Mouse (Mus musculus): ENCODE results near the gene Manba. TPM values are rescaled to one million over a fixed set of nuclear protein-coding genes. Genes with fewer than 3 reads are reported as not detected.

The Manba gene
- polyA plus RNA-seq, 1 experiment from 2014 or later, result 4.3 TPM

- no peaks in the 10 kb centered on the region for H3K9me3 ChIP-seq (ENCODE audit: control insufficient read depth, low read length)
- H3K4me1 ChIP-seq (replicated peaks; ENCODE audit: control insufficient read depth, insufficient read depth, low read length), result no peaks in the 10 kb centered on the region
- no peak overlapping the region for H3K4me2 ChIP-seq (ENCODE audit: low read length)
- H3K27ac ChIP-seq (ENCODE audit: low read length), result no peak overlapping the region
- H3K36me3 ChIP-seq (ENCODE audit: control insufficient read depth, insufficient read depth), result no peaks in the 10 kb centered on the region
- no peak overlapping the region for H3K9ac ChIP-seq (replicated peaks; ENCODE audit: low read depth, low read length)
- WGBS, result 93% methylated on average over 5 of the region's 5 CpGs
- ATAC-seq, result no peak
- no peaks in the 10 kb centered on the region for H3K27me3 ChIP-seq (replicated peaks; ENCODE audit: control insufficient read depth, insufficient read depth, low read length)
- no peak overlapping the region for H3K4me3 ChIP-seq (replicated peaks; ENCODE audit: low read length)
These were observed 13.5 kb downstream of the Manba start for GRCm38 (mm10) chr3:135498891-135499290.

GRCm38 (mm10) chr3:135503160-135503559 lies 17.7 kb downstream of the Manba start:
- Histone ChIP-seq H3K4me2 (ENCODE audit: low read length) (no peak overlapping the region), H3K27ac (ENCODE audit: low read length) (no peak overlapping the region), H3K4me1 (replicated peaks; ENCODE audit: control insufficient read depth, insufficient read depth, low read length) (no peaks in the 10 kb centered on the region), H3K9me3 (ENCODE audit: control insufficient read depth, low read length) (no peaks in the 10 kb centered on the region), H3K27me3 (replicated peaks; ENCODE audit: control insufficient read depth, insufficient read depth, low read length) (no peaks in the 10 kb centered on the region), H3K9ac (replicated peaks; ENCODE audit: low read depth, low read length) (no peak overlapping the region), H3K36me3 (ENCODE audit: control insufficient read depth, insufficient read depth) (no peaks in the 10 kb centered on the region), H3K4me3 (replicated peaks; ENCODE audit: low read length) (no peak overlapping the region)
- WGBS, result 86% methylated on average over 5 of the region's 5 CpGs
- ATAC-seq, result no peak

GRCm38 (mm10) chr3:135505369-135505909 lies 20.0 kb downstream of the Manba start:
- no peak overlapping the region for H3K9ac ChIP-seq (replicated peaks; ENCODE audit: low read depth, low read length)
- no peak overlapping the region for H3K4me2 ChIP-seq (ENCODE audit: low read length)
- no peaks in the 10 kb centered on the region for H3K9me3 ChIP-seq (ENCODE audit: control insufficient read depth, low read length)
- no peaks in the 10 kb centered on the region for H3K4me1 ChIP-seq (replicated peaks; ENCODE audit: control insufficient read depth, insufficient read depth, low read length)
- H3K27me3 ChIP-seq (replicated peaks; ENCODE audit: control insufficient read depth, insufficient read depth, low read length), result no peaks in the 10 kb centered on the region
- H3K4me3 ChIP-seq (replicated peaks; ENCODE audit: low read length), result no peak overlapping the region
- WGBS, result 61% methylated on average over 10 of the region's 10 CpGs
- no peak overlapping the region for H3K27ac ChIP-seq (ENCODE audit: low read length)
- no peak for ATAC-seq
- H3K36me3 ChIP-seq (ENCODE audit: control insufficient read depth, insufficient read depth), result no peaks in the 10 kb centered on the region

GRCm38 (mm10) chr3:135505916-135506482 lies 20.6 kb downstream of the Manba start:
- H3K36me3 ChIP-seq (ENCODE audit: control insufficient read depth, insufficient read depth), result no peaks in the 10 kb centered on the region
- H3K4me3 ChIP-seq (replicated peaks; ENCODE audit: low read length), result no peak overlapping the region
- H3K4me2 ChIP-seq (ENCODE audit: low read length), result no peak overlapping the region
- no peaks in the 10 kb centered on the region for H3K4me1 ChIP-seq (replicated peaks; ENCODE audit: control insufficient read depth, insufficient read depth, low read length)
- H3K9ac ChIP-seq (replicated peaks; ENCODE audit: low read depth, low read length), result no peak overlapping the region
- H3K27ac ChIP-seq (ENCODE audit: low read length), result no peak overlapping the region
- H3K27me3 ChIP-seq (replicated peaks; ENCODE audit: control insufficient read depth, insufficient read depth, low read length), result no peaks in the 10 kb centered on the region
- no peaks in the 10 kb centered on the region for H3K9me3 ChIP-seq (ENCODE audit: control insufficient read depth, low read length)
- WGBS, result 90% methylated on average over 13 of the region's 13 CpGs
- no peak for ATAC-seq

- H3K4me3 ChIP-seq (replicated peaks; ENCODE audit: low read length), result no peak overlapping the region
- no peak for ATAC-seq
- no peak overlapping the region for H3K4me2 ChIP-seq (ENCODE audit: low read length)
- H3K4me1 ChIP-seq (replicated peaks; ENCODE audit: control insufficient read depth, insufficient read depth, low read length), result no peaks in the 10 kb centered on the region
- no peak overlapping the region for H3K9ac ChIP-seq (replicated peaks; ENCODE audit: low read depth, low read length)
- H3K27me3 ChIP-seq (replicated peaks; ENCODE audit: control insufficient read depth, insufficient read depth, low read length), result no peaks in the 10 kb centered on the region
- H3K27ac ChIP-seq (ENCODE audit: low read length), result no peak overlapping the region
- no peaks in the 10 kb centered on the region for H3K36me3 ChIP-seq (ENCODE audit: control insufficient read depth, insufficient read depth)
- no peaks in the 10 kb centered on the region for H3K9me3 ChIP-seq (ENCODE audit: control insufficient read depth, low read length)
- 92% methylated on average over 7 of the region's 7 CpGs for WGBS
These were observed 22.1 kb downstream of the Manba start for GRCm38 (mm10) chr3:135507506-135507905.

GRCm38 (mm10) chr3:135508191-135508590 lies 22.8 kb downstream of the Manba start:
- Histone ChIP-seq H3K36me3 (ENCODE audit: control insufficient read depth, insufficient read depth) (no peaks in the 10 kb centered on the region), H3K4me3 (replicated peaks; ENCODE audit: low read length) (no peak overlapping the region), H3K4me1 (replicated peaks; ENCODE audit: control insufficient read depth, insufficient read depth, low read length) (no peaks in the 10 kb centered on the region; the same call in 1 of the 2 replicates), H3K4me2 (ENCODE audit: low read length) (no peak overlapping the region), H3K9me3 (ENCODE audit: control insufficient read depth, low read length) (no peaks in the 10 kb centered on the region), H3K27ac (ENCODE audit: low read length) (no peak overlapping the region), H3K9ac (replicated peaks; ENCODE audit: low read depth, low read length) (no peak overlapping the region), H3K27me3 (replicated peaks; ENCODE audit: control insufficient read depth, insufficient read depth, low read length) (no peaks in the 10 kb centered on the region)
- no peak for ATAC-seq
- WGBS, result 81% methylated on average over 1 of the region's 1 CpGs

GRCm38 (mm10) chr3:135510372-135510771 lies 25.0 kb downstream of the Manba start:
- Histone ChIP-seq H3K27ac (ENCODE audit: low read length) (no peak overlapping the region), H3K9ac (replicated peaks; ENCODE audit: low read depth, low read length) (no peak overlapping the region), H3K4me1 (replicated peaks; ENCODE audit: control insufficient read depth, insufficient read depth, low read length) (peaks cover 2% of the 10 kb centered on the region; the same call in 1 of the 2 replicates), H3K9me3 (ENCODE audit: control insufficient read depth, low read length) (no peaks in the 10 kb centered on the region), H3K4me3 (replicated peaks; ENCODE audit: low read length) (no peak overlapping the region), H3K27me3 (replicated peaks; ENCODE audit: control insufficient read depth, insufficient read depth, low read length) (no peaks in the 10 kb centered on the region), H3K36me3 (ENCODE audit: control insufficient read depth, insufficient read depth) (no peaks in the 10 kb centered on the region), H3K4me2 (ENCODE audit: low read length) (no peak overlapping the region)
- ATAC-seq, result no peak
- 90% methylated on average over 3 of the region's 3 CpGs for WGBS

- H3K4me1 ChIP-seq (replicated peaks; ENCODE audit: control insufficient read depth, insufficient read depth, low read length), result peaks cover 2% of the 10 kb centered on the region; the same call in 1 of the 2 replicates
- no peak overlapping the region for H3K4me3 ChIP-seq (replicated peaks; ENCODE audit: low read length)
- H3K27ac ChIP-seq (ENCODE audit: low read length), result no peak overlapping the region
- no peak overlapping the region for H3K4me2 ChIP-seq (ENCODE audit: low read length)
- no peak for ATAC-seq
- no peaks in the 10 kb centered on the region for H3K27me3 ChIP-seq (replicated peaks; ENCODE audit: control insufficient read depth, insufficient read depth, low read length)
- H3K36me3 ChIP-seq (ENCODE audit: control insufficient read depth, insufficient read depth), result no peaks in the 10 kb centered on the region
- WGBS, result 55% methylated on average over 11 of the region's 11 CpGs
- no peak overlapping the region for H3K9ac ChIP-seq (replicated peaks; ENCODE audit: low read depth, low read length)
- no peaks in the 10 kb centered on the region for H3K9me3 ChIP-seq (ENCODE audit: control insufficient read depth, low read length)
These were observed 26.3 kb downstream of the Manba start for GRCm38 (mm10) chr3:135511683-135512082.

GRCm38 (mm10) chr3:135513270-135513669 lies 27.9 kb downstream of the Manba start:
- H3K4me1 ChIP-seq (replicated peaks; ENCODE audit: control insufficient read depth, insufficient read depth, low read length), result peaks cover 2% of the 10 kb centered on the region; the same call in 1 of the 2 replicates

More at GRCm38 (mm10) chr3:135513270-135513669, 27.9 kb downstream of the Manba start:
- Histone ChIP-seq H3K9ac (replicated peaks; ENCODE audit: low read depth, low read length) (no peak overlapping the region), H3K36me3 (ENCODE audit: control insufficient read depth, insufficient read depth) (no peaks in the 10 kb centered on the region), H3K27me3 (replicated peaks; ENCODE audit: control insufficient read depth, insufficient read depth, low read length) (no peaks in the 10 kb centered on the region), H3K4me2 (ENCODE audit: low read length) (0 out of 2 replicates have a peak overlapping the region, but pooled peaks have one; percentile 31), H3K27ac (ENCODE audit: low read length) (no peak overlapping the region; the same call in 1 of the 2 replicates), H3K9me3 (ENCODE audit: control insufficient read depth, low read length) (no peaks in the 10 kb centered on the region), H3K4me3 (replicated peaks; ENCODE audit: low read length) (no peak overlapping the region)
- WGBS, result 41% methylated on average over 11 of the region's 11 CpGs
- ATAC-seq, result peak; percentile 87

Data from forebrain, embryonic 16.5 days (tissue).